Mouse (Mus musculus) lung, adult 10 weeks (tissue): ENCODE measurements around the gene Fibp. TPM values are rescaled to one million over a fixed set of nuclear protein-coding genes. Genes with fewer than 3 reads are reported as not detected.

Experiments used
- polyA plus RNA-seq: library from polyadenylated mRNA; stranded (reverse); fragments of 350-450 nt; fragmentation: Illumina TruSeq; extraction: RNeasy Lipid Tissue Mini Kit (QIAGEN cat#74804); gene quantifications from one replicate; pipeline ENCODE4 v1.2.3, GENCODE M21; 2014; ENCODE audit warnings: low read depth, low replicate concordance; ENCODE audit not compliant: insufficient read depth

The Fibp gene
- 62.7 TPM for polyA plus RNA-seq

DNA sequence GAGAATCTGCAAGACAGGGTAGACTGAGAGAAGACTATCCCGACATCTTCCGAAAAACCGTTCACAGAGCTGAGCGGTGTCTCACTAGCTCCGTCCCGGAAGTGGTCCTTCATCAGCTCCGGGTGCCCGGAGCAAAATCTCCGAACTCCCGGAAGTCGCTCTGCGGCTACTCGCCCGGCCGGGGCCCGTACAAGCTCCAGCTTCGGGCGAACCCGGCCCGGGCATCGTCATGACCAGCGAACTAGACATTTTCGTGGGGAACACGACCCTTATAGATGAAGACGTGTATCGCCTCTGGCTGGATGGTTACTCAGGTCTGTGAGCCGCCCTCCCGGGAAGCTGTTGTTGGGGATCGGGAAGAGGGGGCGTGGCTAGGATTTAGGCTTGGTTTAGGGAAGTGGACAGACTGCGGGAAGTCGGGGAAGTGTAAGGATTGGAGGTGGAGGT, at the start of gene Fibp:
Gene Fibp, plus strand, starts transcription at position 151 of the 447 bp plus-strand sequence.

GRCm38 (mm10) chr19:5424782-5425741, 35.4 kb upstream of the Fibp start, which contains the start of the genes Drap1 and AI837181:
Gene Drap1, minus strand, starts transcription at chr19:5424979.
Gene AI837181, plus strand, starts transcription at chr19:5425144.

DNA sequence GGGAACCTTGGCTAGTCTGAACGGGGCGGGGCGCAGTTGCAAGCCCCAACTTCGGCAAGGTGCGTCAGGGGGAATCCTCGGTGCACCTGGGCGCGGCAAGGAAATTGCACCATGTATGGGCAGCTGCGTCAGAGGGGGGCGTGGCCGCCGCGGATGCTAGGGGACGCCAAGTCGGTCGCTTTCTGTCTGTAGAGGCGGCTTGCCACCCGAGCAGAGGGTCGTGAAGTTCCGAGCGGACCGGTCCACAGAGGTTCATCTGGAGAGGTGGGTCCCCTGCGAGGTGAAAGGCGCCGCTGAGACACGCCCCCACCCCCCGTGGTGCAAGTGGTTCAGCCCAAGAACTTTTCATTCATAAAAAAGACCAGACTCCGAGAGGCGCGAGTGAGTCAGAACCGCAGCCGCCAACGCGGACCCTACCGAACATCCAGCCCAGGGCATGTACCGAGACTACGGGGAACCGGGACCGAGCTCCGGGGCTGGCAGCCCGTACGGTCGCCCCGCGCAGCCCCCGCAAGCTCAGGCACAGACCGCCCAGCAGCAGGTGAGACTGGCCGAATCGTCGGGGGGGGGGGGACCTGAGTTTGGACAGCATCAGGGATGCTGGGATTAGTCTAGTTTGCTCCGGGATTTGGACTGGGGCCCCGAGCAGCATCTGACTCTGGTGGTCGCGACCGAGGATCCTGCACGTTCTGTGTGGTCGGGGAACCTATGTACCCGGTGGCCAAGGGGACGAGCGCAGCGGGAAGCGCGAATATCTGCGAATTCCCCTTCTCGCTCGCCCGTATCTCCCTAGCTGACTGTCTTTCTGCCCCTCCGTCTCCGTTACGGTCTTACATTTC, 12.7 kb upstream of the Fibp start, which contains the start of gene Fosl1:
Gene Fosl1, plus strand, starts transcription at position 33 of the 839 bp plus-strand sequence.

GRCm38 (mm10) chr19:5457746-5458442, 2.5 kb upstream of the Fibp start, which contains the start of gene Ccdc85b:
Gene Ccdc85b, minus strand, starts transcription at chr19:5457894.

DNA sequence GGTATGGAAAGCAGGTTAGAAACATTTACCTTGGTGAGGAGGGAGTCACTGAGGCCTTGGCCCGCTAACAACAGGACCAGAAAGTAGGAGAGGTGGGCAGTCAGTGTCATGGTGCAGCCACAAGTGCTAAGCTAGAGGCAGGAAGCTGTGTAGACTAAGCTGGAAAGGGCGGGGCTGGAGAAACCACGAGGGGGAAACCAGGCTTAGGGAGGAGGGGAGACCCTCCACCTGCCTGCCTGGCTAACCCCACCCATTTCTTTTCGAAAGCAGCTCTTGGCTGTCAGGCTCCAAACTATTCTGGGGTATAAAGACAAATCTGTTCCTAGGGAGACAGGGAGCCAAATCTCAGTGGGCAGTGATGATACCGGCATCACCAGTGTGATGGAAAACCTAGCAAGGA, 8.0 kb downstream of the Fibp start, which contains the start of gene Ctsw:
Gene Ctsw, minus strand, starts transcription at position 134 of the 400 bp plus-strand sequence.

GRCm38 (mm10) chr19:5473720-5474119, 13.3 kb downstream of the Fibp start, which contains the start of gene Efemp2:
Gene Efemp2, plus strand, starts transcription at chr19:5473954.

GRCm38 (mm10) chr19:5487768-5488550, 27.5 kb downstream of the Fibp start, which contains the start of gene Mus81:
Gene Mus81, minus strand, starts transcription at chr19:5488402.

GRCm38 (mm10) chr19:5490313-5490897, 30.0 kb downstream of the Fibp start, which contains the start of gene Cfl1:
Gene Cfl1, plus strand, starts transcription at chr19:5490455.

DNA sequence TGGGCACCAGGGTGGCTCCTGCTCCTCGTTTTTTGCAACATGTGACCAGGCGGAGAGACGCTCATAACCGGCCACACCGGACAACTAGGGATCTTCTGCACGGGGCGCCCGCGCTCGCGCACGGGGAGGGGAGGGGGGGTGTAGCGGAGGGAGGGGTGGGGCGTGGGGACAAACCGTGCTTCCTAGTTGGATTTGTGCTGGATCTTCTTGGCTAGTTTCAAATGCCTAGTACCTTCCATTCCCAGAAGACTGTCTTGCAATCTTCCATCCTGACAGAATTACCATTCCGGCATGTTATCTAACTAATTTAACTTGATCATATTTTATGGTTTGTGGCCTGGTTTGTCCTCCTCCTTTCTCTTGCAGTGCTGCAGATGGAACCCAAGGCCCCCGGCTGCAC, 43.3 kb downstream of the Fibp start, which contains the start of gene 1700020D05Rik:
Gene 1700020D05Rik, minus strand, starts transcription at position 101 of the 400 bp plus-strand sequence.

DNA sequence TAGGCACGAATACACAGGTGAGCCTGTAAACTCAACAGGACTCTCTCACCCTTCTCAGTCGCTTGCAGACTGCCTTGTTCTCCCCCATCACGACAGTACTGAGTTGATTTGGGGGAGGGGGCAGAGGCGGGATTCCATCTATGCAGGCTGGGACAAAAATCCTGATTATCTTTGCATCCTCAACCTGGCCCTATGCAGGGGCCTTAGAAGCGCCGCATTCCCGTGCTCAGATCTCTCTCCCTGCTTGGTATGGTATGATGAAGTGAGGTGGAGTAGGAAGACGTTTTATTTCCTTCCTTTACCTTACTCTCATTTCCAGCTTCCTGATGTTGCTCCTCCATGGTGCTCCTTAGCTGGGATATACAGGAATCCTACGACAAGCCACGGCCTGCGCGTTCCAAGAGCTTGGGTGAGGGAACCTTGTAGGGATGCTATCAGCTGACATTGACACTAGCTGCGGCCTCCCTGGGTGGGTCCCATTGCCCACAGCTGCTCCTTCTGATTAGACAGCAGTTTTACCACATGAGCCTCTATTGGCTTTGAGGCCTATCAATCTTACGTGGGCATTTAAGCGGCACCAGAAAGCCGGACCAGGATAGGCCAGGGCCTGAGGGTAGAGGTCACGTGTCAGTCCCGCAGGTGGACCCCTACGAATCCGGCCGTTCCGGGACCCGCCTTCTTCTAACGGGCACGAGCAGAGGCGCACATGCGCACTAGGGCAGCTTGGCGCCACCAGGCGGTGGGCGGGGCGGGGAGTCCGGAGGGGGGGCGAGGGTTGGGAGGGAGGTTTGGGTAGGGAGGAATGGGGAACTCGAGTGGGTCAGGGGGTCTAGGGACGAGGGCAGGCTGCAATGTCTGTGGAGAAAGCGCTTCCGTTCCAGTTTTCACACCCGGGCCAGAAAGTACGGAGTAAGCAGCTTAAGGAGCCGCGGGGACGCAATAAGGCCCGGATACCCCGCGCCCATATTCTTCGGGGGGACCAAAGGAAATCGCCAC, 49.9 kb downstream of the Fibp start, which contains the start of gene Snx32:
Gene Snx32, minus strand, starts transcription at position 508 of the 996 bp plus-strand sequence.

Other genes starting within 250 kb of the Fibp start
- gene Pacs1, start 187.5 kb upstream of the Fibp start, polyA plus RNA-seq, result 9.4 TPM
- gene Sf3b2, start 165.2 kb upstream of the Fibp start, polyA plus RNA-seq, result 93.1 TPM
- gene Gal3st3, start 162.3 kb upstream of the Fibp start, polyA plus RNA-seq, result 0.28 TPM
- not detected for gene Catsper1, start 124.9 kb upstream of the Fibp start, polyA plus RNA-seq
- 2.3 TPM for gene Cst6, start 111.0 kb upstream of the Fibp start, polyA plus RNA-seq
- gene Eif1ad, start 93.9 kb upstream of the Fibp start, polyA plus RNA-seq, result 13.4 TPM
- gene Banf1, start 93.4 kb upstream of the Fibp start, polyA plus RNA-seq, result 139 TPM
- 63.0 TPM for gene Sart1, start 71.9 kb upstream of the Fibp start, polyA plus RNA-seq
- not detected for gene Tsga10ip, start 58.1 kb upstream of the Fibp start, polyA plus RNA-seq
- gene Drap1, start 35.6 kb upstream of the Fibp start, polyA plus RNA-seq, result 391 TPM
- gene AI837181, start 35.5 kb upstream of the Fibp start, polyA plus RNA-seq, result 34.1 TPM
- gene Fosl1, start 13.1 kb upstream of the Fibp start, polyA plus RNA-seq, result 0.17 TPM
- 15.3 TPM for gene Ccdc85b, start 2.7 kb upstream of the Fibp start, polyA plus RNA-seq
- 9.0 TPM for gene Ctsw, start 7.9 kb downstream of the Fibp start, polyA plus RNA-seq
- 41.2 TPM for gene Efemp2, start 13.3 kb downstream of the Fibp start, polyA plus RNA-seq
- 24.5 TPM for gene Mus81, start 27.8 kb downstream of the Fibp start, polyA plus RNA-seq
- 601 TPM for gene Cfl1, start 29.8 kb downstream of the Fibp start, polyA plus RNA-seq
- gene 1700020D05Rik, start 43.2 kb downstream of the Fibp start, polyA plus RNA-seq, result not detected
- gene Snx32, start 49.9 kb downstream of the Fibp start, polyA plus RNA-seq, result 5.9 TPM
- 0.69 TPM for gene Ovol1, start 100.0 kb downstream of the Fibp start, polyA plus RNA-seq
- 3.3 TPM for gene Ap5b1, start 107.4 kb downstream of the Fibp start, polyA plus RNA-seq
- 45.6 TPM for gene Rnaseh2c, start 141.3 kb downstream of the Fibp start, polyA plus RNA-seq
- 39.0 TPM for gene Kat5, start 149.6 kb downstream of the Fibp start, polyA plus RNA-seq
- gene Rela, start 176.9 kb downstream of the Fibp start, polyA plus RNA-seq, result 49.7 TPM
- gene Sipa1, start 203.1 kb downstream of the Fibp start, polyA plus RNA-seq, result 35.8 TPM
- 39.2 TPM for gene Map3k11, start 228.1 kb downstream of the Fibp start, polyA plus RNA-seq
- 19.6 TPM for gene Pcnx3, start 228.3 kb downstream of the Fibp start, polyA plus RNA-seq
- gene Kcnk7, start 243.8 kb downstream of the Fibp start, polyA plus RNA-seq, result 0.92 TPM